Mouse (Mus musculus) limb, embryonic 11.5 days (tissue): ENCODE measurements around the gene Sipa1l1. TPM values are rescaled to one million over a fixed set of nuclear protein-coding genes. Genes with fewer than 3 reads are reported as not detected.

ENCODE experiments used
- ATAC-seq: fragments of 200-750 bp; cut with Nextera tagmentation; 2 replicates; pipeline ENCODE4 v1.8.0; 2017; ENCODE audit warnings: low read depth; ENCODE audit not compliant: insufficient number of reproducible peaks, low FRiP score, low TSS enrichment
- DNase-seq: peaks from one replicate; pipeline ENCODE4 v3.0.0-alpha.2; 2015; ENCODE audit warnings: low spot score
- H3K27ac ChIP-seq: fragments of 300-500 bp; sonication (generic); replicated peaks from 2 replicates; pipeline ENCODE4 v1.5.1; 2014; ENCODE audit warnings: low read depth, mild to moderate bottlenecking, low read length
- H3K27me3 ChIP-seq: fragments of 300-500 bp; sonication (generic); 2 replicates; pipeline ENCODE4 v1.6.1; 2014; ENCODE audit warnings: mild to moderate bottlenecking, low read length, mixed read lengths; ENCODE audit not compliant: control insufficient read depth, insufficient read depth
- H3K36me3 ChIP-seq: fragments of 300-500 bp; sonication (generic); 2 replicates; pipeline ENCODE4 v1.6.1; 2014; ENCODE audit warnings: mild to moderate bottlenecking, low read length, moderate library complexity, mixed read lengths; ENCODE audit not compliant: control insufficient read depth, insufficient read depth
- H3K4me1 ChIP-seq: fragments of 300-500 bp; sonication (generic); 2 replicates; pipeline ENCODE4 v1.6.1; 2014; ENCODE audit warnings: low read length, mixed read lengths; ENCODE audit not compliant: control insufficient read depth, insufficient read depth
- H3K4me2 ChIP-seq: fragments of 300-500 bp; sonication (generic); 2 replicates; pipeline ENCODE4 v1.6.1; 2014; ENCODE audit warnings: low read depth, mild to moderate bottlenecking, moderate library complexity; ENCODE audit not compliant: severe bottlenecking
- H3K4me3 ChIP-seq: fragments of 300-500 bp; sonication (generic); 2 replicates; pipeline ENCODE4 v1.5.1; 2014; ENCODE audit warnings: low read depth, low read length
- H3K9ac ChIP-seq: fragments of 300-500 bp; sonication (generic); 2 replicates; pipeline ENCODE4 v1.6.1; 2014; ENCODE audit warnings: mild to moderate bottlenecking, low read length
- H3K9me3 ChIP-seq: fragments of 300-500 bp; sonication (generic); 2 replicates; pipeline ENCODE4 v1.6.1; 2016; ENCODE audit warnings: low read length; ENCODE audit not compliant: control insufficient read depth
- WGBS: fragments of 180-500 bp; shearing (Covaris S2); extraction: QIAGEN DNeasy Blood & Tissue Kit; methylation state at CpG from one replicate; pipeline ENCODE4 v1.1.7; 2014; 5-methylcytosine and 5-hydroxymethylcytosine counted together
- polyA plus RNA-seq: library from polyadenylated mRNA; unstranded; fragments of >200 nt; fragmentation: Nextera tagmentation; extraction: Ambion mirVana; gene quantifications from 2 replicates; pipeline ENCODE4 v1.2.1, GENCODE M21; 2014

Gene Sipa1l1
- polyA plus RNA-seq, 1 experiment from 2014 or later = 32.5 TPM

- no peak overlapping the region for H3K4me3 ChIP-seq
- no peaks in the 10 kb centered on the region for H3K4me1 ChIP-seq
- ATAC-seq (no peak), DNase-seq (no peak)
- H3K4me2 ChIP-seq = no peak overlapping the region
- no peak overlapping the region for H3K27ac ChIP-seq
- H3K9ac ChIP-seq = no peak overlapping the region
- no peaks in the 10 kb centered on the region for H3K36me3 ChIP-seq
- H3K27me3 ChIP-seq = no peaks in the 10 kb centered on the region
- H3K9me3 ChIP-seq = no peaks in the 10 kb centered on the region
Observed at GRCm38 (mm10) chr12:82388144-82388543, 219.0 kb downstream of the Sipa1l1 start.

GRCm38 (mm10) chr12:82394118-82394861 is 225.2 kb downstream of the Sipa1l1 start:
- 0 out of 2 replicates have a peak, but pooled peaks cover 2% of the 10 kb centered on the region for H3K36me3 ChIP-seq
- DNase-seq (no peak), ATAC-seq (no peak)
- no peaks in the 10 kb centered on the region for H3K27me3 ChIP-seq
- H3K4me2 ChIP-seq = no peak overlapping the region
- no peaks in the 10 kb centered on the region for H3K9me3 ChIP-seq
- H3K4me1 ChIP-seq = no peaks in the 10 kb centered on the region
- 57% methylated on average over 8 of the region's 8 CpGs for WGBS
- H3K27ac ChIP-seq = no peak overlapping the region
- H3K9ac ChIP-seq = no peak overlapping the region
- no peak overlapping the region for H3K4me3 ChIP-seq

- Histone ChIP-seq H3K4me3 (no peak overlapping the region), H3K27ac (no peak overlapping the region), H3K9ac (no peak overlapping the region), H3K36me3 (0 out of 2 replicates have a peak, but pooled peaks cover 4% of the 10 kb centered on the region), H3K27me3 (no peaks in the 10 kb centered on the region), H3K9me3 (no peaks in the 10 kb centered on the region), H3K4me1 (no peaks in the 10 kb centered on the region), H3K4me2 (no peak overlapping the region)
- no peak for DNase-seq
- 88% methylated on average over 4 of the region's 4 CpGs for WGBS
- no peak for ATAC-seq
Observed at GRCm38 (mm10) chr12:82395194-82395593, 226.1 kb downstream of the Sipa1l1 start.

- DNase-seq = no peak
- H3K4me1 ChIP-seq = no peaks in the 10 kb centered on the region
- 0 out of 2 replicates have a peak, but pooled peaks cover 4% of the 10 kb centered on the region for H3K36me3 ChIP-seq
- no peak overlapping the region for H3K4me2 ChIP-seq
- H3K9ac ChIP-seq = no peak overlapping the region; the same call in 1 of the 2 replicates
- no peak overlapping the region for H3K27ac ChIP-seq
- H3K27me3 ChIP-seq = no peaks in the 10 kb centered on the region
- no peaks in the 10 kb centered on the region for H3K9me3 ChIP-seq
- H3K4me3 ChIP-seq = no peak overlapping the region
- no peak for ATAC-seq
- WGBS = 94% methylated on average over 8 of the region's 8 CpGs
Observed at GRCm38 (mm10) chr12:82397193-82397592, 228.1 kb downstream of the Sipa1l1 start.

- Histone ChIP-seq H3K9me3 (no peaks in the 10 kb centered on the region), H3K4me2 (no peak overlapping the region), H3K27ac (no peak overlapping the region), H3K9ac (no peak overlapping the region), H3K4me3 (no peak overlapping the region), H3K27me3 (no peaks in the 10 kb centered on the region), H3K36me3 (0 out of 2 replicates have a peak, but pooled peaks cover 4% of the 10 kb centered on the region), H3K4me1 (no peaks in the 10 kb centered on the region)
- DNase-seq (no peak), ATAC-seq (no peak)
- 82% methylated on average over 9 of the region's 9 CpGs for WGBS
Observed at GRCm38 (mm10) chr12:82397751-82398150, 228.6 kb downstream of the Sipa1l1 start.

- Histone ChIP-seq H3K4me1 (no peaks in the 10 kb centered on the region), H3K9ac (no peak overlapping the region), H3K27ac (no peak overlapping the region), H3K9me3 (no peaks in the 10 kb centered on the region), H3K27me3 (no peaks in the 10 kb centered on the region), H3K4me3 (no peak overlapping the region), H3K4me2 (no peak overlapping the region), H3K36me3 (0 out of 2 replicates have a peak, but pooled peaks cover 4% of the 10 kb centered on the region)
- 84% methylated on average over 2 of the region's 2 CpGs for WGBS
- no peak for DNase-seq
- ATAC-seq = no peak
Observed at GRCm38 (mm10) chr12:82398926-82399325, 229.8 kb downstream of the Sipa1l1 start.

- 0 out of 2 replicates have a peak, but pooled peaks cover 4% of the 10 kb centered on the region for H3K36me3 ChIP-seq
- no peaks in the 10 kb centered on the region for H3K4me1 ChIP-seq
- ATAC-seq (no peak), DNase-seq (no peak)
- H3K9me3 ChIP-seq = no peaks in the 10 kb centered on the region
- H3K9ac ChIP-seq = no peak overlapping the region
- WGBS = 83% methylated on average over 6 of the region's 6 CpGs
- H3K27ac ChIP-seq = no peak overlapping the region
- no peaks in the 10 kb centered on the region for H3K27me3 ChIP-seq
- no peak overlapping the region for H3K4me2 ChIP-seq
- H3K4me3 ChIP-seq = no peak overlapping the region
Observed at GRCm38 (mm10) chr12:82399971-82400720, 231.0 kb downstream of the Sipa1l1 start.

GRCm38 (mm10) chr12:82400783-82401182 is 231.7 kb downstream of the Sipa1l1 start:
- Histone ChIP-seq H3K4me3 (no peak overlapping the region), H3K36me3 (0 out of 2 replicates have a peak, but pooled peaks cover 4% of the 10 kb centered on the region), H3K4me1 (no peaks in the 10 kb centered on the region), H3K27ac (no peak overlapping the region), H3K27me3 (no peaks in the 10 kb centered on the region), H3K4me2 (no peak overlapping the region), H3K9ac (no peak overlapping the region), H3K9me3 (no peaks in the 10 kb centered on the region)
- no peak for DNase-seq
- no peak for ATAC-seq
- WGBS = 72% methylated on average over 7 of the region's 7 CpGs
